Mouse (Mus musculus): ENCODE results near the gene Syngr2.

The Syngr2 gene
- long read RNA-seq, experiment 1, transcript Syngr2-201 (4 exons, 1,520 nt) = major isoform, 50 of 57 reads
- long read RNA-seq, experiment 1, partial matches to known transcripts = 2 of 57 reads
- long read RNA-seq, experiment 1, other reads (novel, unspliced or antisense) = 2 of 57 reads
- long read RNA-seq, experiment 2, transcript Syngr2-201 (4 exons, 1,520 nt) = major isoform, 40 of 45 reads
- long read RNA-seq, experiment 2, partial matches to known transcripts = 1 of 45 reads
- long read RNA-seq, experiment 2, other reads (novel, unspliced or antisense) = 1 of 45 reads

DNA sequence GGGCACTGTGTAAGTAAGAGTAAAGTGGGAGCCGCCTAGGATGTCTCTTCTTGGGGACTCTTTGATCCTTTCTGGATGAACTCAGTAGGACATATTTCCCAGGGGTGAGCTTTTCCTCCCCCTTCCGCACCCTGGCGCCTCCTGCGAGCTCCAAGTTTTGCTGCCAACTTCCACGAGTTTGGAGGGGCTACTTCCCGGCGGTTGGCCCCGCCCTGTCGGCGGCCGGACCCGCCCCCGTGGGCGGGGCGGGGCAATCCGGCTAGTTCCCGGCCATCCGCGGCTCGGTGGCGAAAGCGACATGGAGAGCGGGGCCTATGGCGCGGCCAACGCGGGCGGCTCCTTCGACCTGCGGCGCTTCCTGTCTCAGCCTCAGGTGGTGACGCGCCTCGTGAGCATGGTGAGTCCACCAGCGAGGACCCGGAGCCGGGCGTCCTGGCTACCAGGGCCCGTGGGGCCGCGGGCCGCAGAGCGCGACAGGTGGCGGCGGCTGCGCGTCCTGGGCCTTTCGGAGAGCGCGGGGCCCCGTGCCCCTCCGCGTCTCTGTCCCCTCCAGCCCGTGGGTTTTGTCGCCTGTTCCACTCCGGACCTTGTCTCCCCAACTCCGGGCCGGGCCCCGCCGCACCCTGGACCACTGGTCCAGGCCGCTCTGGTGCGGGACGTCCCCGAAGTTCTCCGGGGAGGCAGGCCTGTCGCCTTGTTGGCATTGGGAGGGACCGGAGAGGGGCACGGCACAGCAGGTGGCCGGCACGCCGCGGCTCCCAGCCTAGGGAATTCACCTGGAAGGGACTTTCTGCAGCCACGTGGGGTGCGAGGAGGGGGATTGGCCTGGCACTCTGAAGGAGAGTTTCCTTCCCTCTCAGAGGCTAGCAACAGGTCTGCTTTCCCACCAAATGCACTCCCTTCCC is at the start of gene Syngr2, which contains the start of gene Gm20708:
Gene Syngr2, plus strand, starts transcription at position 262 of the 905 bp plus-strand sequence.
Gene Gm20708, plus strand, starts transcription at position 262 of the 905 bp plus-strand sequence.
- intact Hi-C loops (cut with DNase I) = no loop called here

DNA sequence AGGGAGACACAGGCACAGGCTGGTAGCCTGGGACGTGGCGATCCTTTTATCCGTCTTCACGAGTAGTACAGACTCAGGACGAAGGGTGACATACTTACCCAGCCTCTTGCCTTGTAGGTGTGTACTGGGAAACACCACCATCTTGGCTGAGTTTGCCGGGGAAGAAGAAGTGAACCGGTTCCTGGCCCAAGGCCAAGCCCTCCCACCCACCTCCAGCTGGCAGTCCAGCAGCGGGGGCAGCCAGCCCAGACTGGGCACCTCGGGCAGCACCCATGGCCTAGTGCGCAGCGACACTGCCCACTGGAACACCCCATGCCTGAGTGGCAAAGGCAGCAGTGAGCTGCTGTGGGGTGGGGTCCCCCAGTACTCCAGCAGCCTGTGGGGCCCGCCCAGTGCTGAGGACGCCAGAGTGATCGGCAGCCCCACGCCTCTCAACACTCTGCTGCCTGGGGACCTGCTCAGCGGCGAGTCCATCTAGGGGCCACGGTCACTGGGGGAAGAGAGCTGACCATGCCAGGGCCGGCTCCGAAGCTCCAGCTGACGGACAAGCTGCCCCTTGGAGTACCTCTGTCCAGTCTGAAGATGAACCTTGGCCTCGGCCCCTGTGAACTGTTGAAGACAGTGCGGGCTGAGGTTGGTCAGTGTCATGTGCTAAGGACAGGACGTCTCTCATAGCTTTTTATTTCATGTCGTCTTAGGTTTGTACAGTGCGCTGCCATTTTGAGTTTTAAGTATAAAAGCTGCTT is 48.9 kb upstream of the Syngr2 start:
- intact Hi-C loops (cut with DNase I) = no loop called here

DNA sequence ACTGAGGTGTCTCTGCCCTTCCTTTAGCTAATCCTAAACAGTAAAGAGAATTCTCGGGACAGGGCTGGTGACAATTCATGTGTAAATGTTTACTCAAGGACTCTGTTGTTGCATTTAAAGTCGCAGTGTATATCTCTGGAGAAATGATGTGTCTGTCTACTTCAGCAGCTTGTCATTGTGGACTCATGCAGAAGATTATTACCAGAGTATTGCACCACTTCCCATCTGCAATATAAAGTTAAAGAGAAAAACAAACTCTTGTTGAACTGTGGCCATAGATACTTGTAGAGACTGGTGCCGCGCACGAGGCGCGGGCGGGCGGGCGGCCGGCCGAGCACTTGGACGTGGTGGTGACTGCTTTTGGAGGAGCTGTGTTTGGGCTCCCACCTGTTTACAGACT is 47.7 kb upstream of the Syngr2 start:
- intact Hi-C loops (cut with DNase I) = no loop called here

DNA sequence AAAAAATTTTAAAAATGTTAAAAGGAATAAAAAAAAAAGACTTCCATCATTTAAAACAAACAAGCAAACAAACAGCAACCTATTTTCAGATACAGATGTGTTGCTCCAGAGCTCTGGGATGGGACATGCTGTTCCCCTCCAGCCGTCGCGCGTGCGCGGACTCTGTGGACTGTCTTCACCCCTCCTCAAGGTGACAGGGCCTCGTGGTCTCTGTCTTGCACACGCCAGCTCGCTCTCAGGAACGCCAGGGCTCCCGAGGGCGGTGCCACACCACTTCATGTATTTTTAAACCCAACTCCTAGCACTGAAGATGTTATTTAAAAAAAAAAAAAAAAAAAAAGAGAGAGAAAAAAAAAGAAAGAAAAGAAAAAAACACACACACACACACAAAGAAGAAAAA is 47.2 kb upstream of the Syngr2 start:
- intact Hi-C loops (cut with DNase I) = no loop called here

DNA sequence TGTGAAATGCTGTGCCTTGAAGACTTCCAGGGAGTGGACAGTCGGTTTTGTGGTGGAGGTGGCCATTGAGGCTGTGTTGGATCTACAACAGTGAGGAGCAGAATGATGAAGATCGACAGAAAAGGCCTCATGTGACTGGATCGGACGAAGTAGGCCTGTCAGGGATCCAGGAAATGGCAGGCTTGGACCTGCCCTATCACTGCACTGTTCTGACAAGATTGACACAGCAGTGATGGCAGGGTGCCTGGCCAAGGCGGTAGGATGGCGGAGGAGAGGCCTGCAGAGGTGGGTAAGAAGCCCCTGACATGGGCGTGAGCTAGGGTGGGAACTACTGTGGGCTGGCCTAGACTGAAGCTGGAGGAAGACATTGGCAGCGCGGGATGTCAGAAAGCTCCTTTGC is 45.1 kb upstream of the Syngr2 start:
- intact Hi-C loops (cut with DNase I) = no loop called here

DNA sequence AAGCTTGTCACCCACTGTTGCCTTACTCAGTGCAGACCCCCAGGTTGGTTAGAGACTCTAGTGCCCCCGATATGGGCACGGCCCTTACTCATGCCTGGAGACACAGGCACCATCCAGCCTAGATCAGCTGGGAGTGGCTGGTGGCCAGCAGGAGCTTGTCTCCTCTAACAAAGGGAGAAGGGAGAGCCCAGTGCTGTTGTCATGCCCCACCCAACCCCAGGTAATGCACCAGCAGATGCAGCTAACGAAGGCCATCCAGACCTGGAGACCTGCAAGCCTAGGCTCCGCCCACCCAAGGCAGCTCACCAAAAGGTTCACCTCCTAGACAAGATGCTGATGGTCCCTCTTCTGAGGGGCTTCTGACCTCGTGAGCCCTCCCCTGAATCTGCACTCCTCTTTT is 44.1 kb upstream of the Syngr2 start:
- intact Hi-C loops (cut with DNase I) = no loop called here

DNA sequence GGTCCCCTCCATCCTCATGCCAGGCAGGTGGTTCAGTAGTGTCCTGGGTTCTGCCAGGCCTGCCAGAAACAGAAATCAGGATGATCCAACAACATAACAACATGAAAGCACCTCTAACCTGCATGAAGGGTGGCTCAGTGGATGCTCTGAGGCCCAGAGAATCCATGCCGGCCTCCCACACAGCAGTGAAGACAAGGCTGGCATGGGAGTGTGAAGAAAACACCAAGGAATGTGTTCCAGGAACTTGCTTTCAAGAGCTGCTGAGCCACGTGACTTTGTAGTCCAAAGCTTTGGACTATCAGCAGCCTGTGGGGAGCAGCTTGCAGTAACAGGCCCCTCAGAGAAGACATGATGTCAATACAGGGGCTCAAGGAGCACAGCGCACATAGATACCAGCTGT is 43.2 kb upstream of the Syngr2 start:
- intact Hi-C loops (cut with DNase I) = no loop called here

DNA sequence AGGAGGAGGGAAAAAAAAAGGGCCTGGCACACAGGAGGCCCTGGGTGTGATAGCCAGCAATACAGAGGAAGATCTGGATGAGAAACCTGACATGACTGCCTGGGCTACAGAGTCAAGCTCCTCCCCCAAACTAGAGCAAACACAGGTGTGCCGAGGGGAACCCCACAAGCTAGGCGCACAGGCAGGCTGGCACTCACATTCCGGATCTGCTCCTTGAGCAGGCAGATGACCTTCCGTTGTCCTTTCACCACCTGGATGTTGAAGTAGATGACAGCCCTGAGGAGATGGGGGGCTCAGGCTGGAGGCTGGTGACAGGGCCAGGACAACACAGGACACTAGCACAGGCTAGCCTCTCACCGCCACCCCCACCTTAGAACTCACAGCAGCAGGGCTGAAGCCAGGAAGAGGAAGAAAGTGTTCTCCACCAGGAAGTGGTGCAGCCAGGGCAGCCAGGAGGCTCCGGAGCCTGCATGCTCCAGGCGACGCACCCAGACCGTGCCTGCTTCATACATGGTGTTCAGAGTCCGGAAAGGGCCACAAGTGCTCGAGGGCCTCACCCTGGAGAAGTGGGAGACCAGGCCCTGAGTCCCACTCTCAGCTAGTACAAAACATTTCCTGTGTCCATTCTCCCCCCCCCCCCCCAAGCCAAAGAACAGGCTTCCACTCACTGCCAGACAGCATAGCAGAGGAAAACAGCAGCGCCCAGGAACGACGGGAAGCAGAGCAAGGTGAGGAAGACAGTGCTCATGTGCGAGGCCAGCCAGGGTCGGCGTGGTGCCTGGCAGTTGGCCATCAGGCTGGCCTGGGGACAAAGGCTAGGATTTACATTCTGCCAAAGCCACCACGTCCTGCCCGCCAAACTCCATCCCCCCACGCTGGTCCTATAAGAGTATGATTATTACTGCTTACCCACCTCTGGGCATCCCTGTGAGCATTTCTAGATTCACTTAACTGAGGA is 40.5 kb upstream of the Syngr2 start:
- intact Hi-C loops (cut with DNase I) = no loop called here

DNA sequence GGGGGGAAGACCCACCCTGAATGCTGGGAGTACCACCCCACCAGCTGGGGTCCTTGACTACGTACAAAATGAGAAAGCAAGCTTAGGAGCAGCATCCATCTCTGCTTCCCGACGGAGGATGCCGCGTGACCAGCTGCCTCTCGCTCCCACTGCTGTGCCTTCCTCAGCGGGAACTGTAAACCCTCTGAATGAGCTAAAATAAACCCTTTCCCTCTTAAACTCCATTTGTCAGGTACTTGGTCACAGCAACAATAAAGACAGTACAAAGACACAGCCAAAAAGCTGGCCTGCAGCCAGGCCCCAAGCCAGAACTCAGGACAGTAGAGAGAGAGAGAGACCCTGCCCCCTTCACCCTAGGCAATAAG is 39.8 kb upstream of the Syngr2 start:
- intact Hi-C loops (cut with DNase I) = no loop called here

DNA sequence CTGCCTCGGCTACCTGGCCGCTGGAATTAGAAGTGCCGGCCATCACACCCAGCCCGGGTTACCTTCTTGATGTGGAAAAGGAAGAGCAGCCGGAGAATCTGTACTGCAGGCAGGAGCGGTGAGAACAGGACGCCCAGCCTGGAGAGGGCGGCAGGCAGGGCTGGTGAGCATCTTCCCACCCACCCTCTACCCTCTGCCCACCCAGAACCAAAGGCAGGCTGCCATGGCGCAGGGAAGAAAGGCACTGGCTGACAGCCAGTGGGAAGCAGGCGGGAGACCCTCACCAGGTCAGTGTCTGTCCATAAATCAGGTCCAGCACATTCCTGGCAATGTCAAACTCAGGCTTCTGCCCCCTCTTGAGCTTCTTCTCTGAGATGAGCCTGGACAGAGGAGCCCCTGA is 39.1 kb upstream of the Syngr2 start:
- intact Hi-C loops (cut with DNase I) = no loop called here

DNA sequence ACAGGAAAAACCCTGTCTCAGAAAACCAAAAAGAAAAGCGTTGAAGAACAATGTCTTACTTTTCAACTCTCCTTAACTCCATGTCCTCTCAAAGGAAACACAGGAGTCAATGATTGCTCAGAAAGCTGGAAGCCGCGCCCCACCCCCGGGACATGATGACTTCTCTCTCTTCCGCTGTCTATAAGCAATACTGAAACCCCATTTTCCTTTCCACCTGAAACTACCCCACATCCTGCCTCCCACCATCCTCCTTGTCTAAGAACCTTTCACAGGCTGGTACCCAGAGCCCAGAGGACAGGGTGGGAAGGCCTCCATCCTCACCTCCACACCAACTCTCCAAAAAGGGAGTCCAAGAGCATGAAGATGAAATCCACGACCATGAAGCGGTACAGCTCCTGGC is 37.1 kb upstream of the Syngr2 start:
- intact Hi-C loops (cut with DNase I) = no loop called here

DNA sequence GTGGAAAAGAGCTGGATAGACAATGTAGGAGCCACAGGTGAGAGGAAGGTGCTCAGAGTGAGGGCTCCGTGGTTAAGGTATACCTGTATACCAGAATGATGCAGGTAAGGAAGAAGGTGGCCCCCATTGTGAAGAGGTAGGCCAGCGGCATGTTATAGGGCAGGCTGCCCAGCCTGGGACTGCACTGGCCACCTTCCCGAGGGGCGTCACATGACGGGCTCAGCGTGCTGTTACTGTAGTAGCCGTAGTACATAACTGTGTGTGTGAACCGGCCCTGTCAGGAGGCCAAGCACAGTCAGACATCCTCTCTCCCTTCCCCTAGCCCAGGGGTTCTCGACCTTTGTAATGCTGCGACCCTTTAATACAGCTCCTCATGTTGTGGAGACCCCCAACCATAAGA is 34.5 kb upstream of the Syngr2 start:
- intact Hi-C loops (cut with DNase I) = no loop called here

DNA sequence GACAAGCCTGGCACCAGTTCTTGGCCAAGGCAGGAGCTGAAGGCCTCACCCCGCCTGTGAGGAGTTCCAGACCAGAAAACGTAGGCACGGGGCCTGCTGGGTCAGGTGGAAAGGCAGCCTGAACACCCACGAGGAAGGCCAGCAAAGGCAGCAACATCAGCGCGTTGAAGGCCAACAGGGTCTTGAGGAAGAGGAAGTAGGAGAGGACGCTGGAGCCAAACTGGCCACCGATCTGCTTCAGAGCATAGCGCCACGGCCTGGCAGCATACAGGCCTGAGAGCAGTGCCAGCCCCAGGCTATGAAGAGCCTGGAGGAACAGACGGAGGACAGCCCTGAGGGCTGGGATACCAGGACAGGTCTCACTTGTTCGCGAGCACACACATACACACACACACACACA is 33.9 kb upstream of the Syngr2 start:
- intact Hi-C loops (cut with DNase I) = no loop called here

DNA sequence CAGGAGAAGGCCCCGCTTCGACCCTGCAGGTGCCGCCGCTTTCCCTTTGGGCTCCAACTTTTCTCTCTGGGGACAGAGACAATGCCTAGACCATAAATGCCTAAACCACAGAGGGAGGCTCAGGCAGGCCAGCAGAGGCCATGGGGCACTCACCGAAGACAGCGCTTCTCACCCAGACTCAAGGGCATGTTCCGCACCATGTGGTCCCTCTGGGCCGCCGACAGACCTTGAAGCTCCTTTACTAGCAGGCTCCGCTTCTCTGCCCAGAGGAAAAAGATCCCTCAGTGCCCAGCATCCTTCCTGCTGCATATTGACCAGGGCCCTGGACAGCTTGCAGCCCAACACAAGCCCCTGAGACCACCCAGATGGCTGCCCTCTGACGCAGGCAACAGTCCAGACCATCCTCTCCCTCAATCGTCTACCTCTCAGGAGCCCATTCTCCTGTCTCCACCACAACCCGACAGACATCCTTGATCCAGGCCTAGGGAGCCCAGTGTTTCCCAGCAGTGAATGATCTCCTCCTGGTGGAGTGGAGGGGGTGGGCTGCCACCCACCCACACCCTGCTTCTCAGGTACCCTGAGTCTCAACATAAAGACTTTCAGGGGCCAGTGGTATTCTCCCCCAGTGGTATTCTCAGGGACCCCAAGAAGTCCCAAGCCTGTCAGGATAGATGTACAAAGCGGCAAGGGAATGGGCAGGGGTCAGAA is 33.2 kb upstream of the Syngr2 start:
- intact Hi-C loops (cut with DNase I) = no loop called here

DNA sequence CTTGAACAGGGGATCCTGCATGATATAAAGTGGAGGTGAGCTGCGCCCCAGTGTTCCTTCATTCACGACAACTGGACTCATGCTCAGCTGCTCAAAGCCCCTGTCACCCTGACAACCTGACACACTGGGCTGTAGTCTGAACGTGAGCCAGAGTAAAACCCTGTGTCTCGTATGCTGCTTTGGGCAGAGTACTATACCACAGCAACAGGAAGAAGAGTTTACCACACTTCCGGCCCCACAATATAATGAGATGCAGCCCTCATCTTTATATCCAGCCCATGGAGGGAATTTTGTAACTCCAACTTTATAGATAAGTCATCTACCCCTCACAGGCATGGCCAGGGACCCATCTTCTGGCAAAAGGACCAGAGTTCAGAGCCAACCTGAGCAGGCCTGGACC is 32.4 kb upstream of the Syngr2 start:
- intact Hi-C loops (cut with DNase I) = no loop called here

DNA sequence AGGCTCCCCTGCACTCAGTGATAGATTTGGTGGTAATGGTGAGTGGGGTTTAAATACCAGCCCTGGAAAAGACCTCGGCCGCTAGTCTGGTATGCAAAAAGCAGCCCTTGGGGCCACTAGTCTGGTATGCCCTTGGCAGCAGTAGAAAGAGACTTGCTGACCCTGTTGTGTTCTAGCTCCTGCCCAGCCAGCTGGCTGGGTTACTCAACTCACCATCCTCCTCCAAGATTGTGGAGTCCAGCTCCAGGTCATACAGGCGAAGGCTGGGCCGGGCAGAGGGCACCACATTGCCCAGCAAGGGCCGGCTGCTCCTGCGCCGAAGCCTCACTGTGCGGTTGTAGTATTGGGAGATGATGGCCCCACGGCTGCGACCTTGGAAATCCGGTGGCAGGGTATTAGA is 31.4 kb upstream of the Syngr2 start:
- intact Hi-C loops (cut with DNase I) = no loop called here

DNA sequence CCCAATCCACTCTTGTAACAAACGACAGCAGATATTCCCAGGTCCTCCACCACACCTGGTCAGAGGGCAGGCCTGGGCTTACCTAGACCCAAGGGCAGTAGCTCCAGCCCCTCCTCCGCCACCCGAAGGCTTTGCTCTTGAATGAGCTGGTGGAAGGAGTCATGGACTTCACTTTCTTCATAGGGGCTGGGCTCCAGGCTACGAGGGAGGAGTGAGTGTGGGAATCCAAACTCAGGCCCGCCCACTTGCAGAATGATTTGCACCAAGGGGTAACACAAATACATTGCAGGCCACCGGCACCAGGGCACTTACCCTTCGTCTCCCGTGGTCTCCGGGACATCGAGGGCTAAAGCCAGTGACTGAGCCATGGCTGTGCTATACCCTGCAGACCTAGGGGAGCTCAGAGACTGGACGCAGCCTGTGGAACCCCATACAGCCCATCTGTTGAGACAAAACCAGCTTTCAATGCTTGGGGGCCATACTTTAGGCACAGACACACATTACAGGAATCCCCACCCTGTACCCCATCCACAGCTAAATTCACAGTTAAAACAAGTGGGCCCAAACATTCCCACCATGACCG is 30.5 kb upstream of the Syngr2 start:
- intact Hi-C loops (cut with DNase I) = no loop called here

DNA sequence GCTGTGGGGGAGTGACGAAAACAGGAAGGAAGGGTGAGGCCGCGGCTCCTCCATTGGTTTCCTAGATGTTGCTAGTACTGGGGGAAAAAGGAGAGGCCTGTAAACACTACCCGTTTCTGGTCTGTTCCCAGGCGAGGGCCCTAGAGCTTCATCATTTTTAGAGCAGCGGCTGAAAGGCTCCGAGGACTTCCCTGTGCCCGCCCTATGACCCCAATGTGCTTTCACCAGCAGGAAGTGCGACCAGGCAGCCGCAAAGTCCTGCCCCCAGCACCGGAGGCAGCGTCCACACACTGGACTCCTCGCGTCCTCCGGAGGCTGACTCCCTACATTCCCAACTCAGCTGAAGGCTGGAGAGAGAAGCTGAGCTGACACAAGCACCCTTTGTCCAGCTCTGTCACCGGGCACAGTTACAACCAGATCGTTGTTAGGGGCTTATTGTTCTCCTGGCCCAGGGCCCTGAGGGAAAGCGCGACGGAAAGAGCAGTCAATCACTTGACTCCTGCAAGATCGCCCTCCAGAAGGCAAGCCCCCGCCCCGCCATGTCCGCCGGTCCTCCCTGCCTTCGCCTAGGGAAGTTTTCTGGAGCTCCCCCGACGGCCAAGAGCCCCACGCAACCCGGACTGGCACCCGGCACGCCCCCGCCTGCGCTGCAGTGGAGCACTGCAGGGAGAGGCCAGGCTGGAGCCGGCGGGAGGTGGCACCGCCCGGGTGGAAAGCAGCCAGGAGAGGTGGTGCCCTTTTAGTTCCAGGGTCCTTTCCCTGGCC is 29.9 kb upstream of the Syngr2 start:
- intact Hi-C loops (cut with DNase I) = loop anchor here (5.0 kb wide), 1 partner anchor 37 kb away; no protein-coding TSS in a partner anchor

DNA sequence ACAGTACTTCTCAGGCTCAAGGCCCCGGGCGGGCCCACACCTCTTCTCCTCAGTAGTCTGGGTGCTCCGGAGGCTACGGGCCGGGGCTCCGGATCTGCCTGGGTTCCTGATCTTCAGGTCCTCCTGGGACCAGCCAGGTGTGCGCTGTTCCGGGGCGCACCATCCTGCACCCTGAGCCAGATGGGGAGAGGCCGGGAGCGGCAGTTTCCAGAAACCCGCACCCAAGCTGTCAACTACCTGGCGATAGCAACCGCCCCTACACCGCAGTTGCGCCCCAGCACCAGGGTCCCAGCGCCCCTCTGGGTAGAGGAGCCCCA is 29.3 kb upstream of the Syngr2 start:
- intact Hi-C loops (cut with DNase I) = loop anchor here (5.0 kb wide), 1 partner anchor 38 kb away; no protein-coding TSS in a partner anchor
